Mouse (Mus musculus) kidney, embryonic 14.5 days (tissue): ENCODE results near the gene Ube2cbp. TPM values are rescaled to one million over a fixed set of nuclear protein-coding genes. Genes with fewer than 3 reads are reported as not detected.

ENCODE experiments used
- ATAC-seq: fragments of 200-750 bp; cut with Nextera tagmentation; 2 replicates; pipeline ENCODE4 v1.8.0; 2017; ENCODE audit warnings: moderate number of reproducible peaks, mild to moderate bottlenecking, moderate TSS enrichment, moderate library complexity; ENCODE audit not compliant: low FRiP score, low TSS enrichment
- H3K27ac ChIP-seq: fragments of 300-500 bp; sonication (generic); 2 replicates; pipeline ENCODE4 v1.5.1; 2014; ENCODE audit warnings: low read depth, mild to moderate bottlenecking, low read length, moderate library complexity, mixed read lengths
- H3K27me3 ChIP-seq: fragments of 300-500 bp; sonication (generic); 2 replicates; pipeline ENCODE4 v1.6.1; 2014; ENCODE audit warnings: mild to moderate bottlenecking, low read length; ENCODE audit not compliant: control insufficient read depth, insufficient read depth
- H3K36me3 ChIP-seq: fragments of 300-500 bp; sonication (generic); 2 replicates; pipeline ENCODE4 v1.6.1; 2014; ENCODE audit warnings: low read length, mixed read lengths; ENCODE audit not compliant: control insufficient read depth, insufficient read depth
- H3K4me1 ChIP-seq: fragments of 300-500 bp; sonication (generic); 2 replicates; pipeline ENCODE4 v1.6.1; 2014; ENCODE audit warnings: low read length, mixed read lengths; ENCODE audit not compliant: control insufficient read depth, insufficient read depth
- H3K4me2 ChIP-seq: fragments of 300-500 bp; sonication (generic); replicated peaks from 2 replicates; pipeline ENCODE4 v1.6.1; 2014; ENCODE audit warnings: low read depth, mild to moderate bottlenecking, low read length
- H3K4me3 ChIP-seq: fragments of 300-500 bp; sonication (generic); 2 replicates; pipeline ENCODE4 v1.5.1; 2014; ENCODE audit warnings: mild to moderate bottlenecking, low read length
- H3K9ac ChIP-seq: fragments of 300-500 bp; sonication (generic); 2 replicates; pipeline ENCODE4 v1.6.1; 2014; ENCODE audit warnings: low read depth, mild to moderate bottlenecking, low read length, moderate library complexity
- H3K9me3 ChIP-seq: fragments of 300-500 bp; sonication (generic); 2 replicates; pipeline ENCODE4 v1.6.1; 2016; ENCODE audit warnings: low read length; ENCODE audit not compliant: control insufficient read depth
- WGBS: fragments of 180-500 bp; shearing (Covaris S2); extraction: QIAGEN DNeasy Blood & Tissue Kit; methylation state at CpG from one replicate; pipeline ENCODE4 v1.1.7; 2014; 5-methylcytosine and 5-hydroxymethylcytosine counted together
- polyA plus RNA-seq: library from polyadenylated mRNA; unstranded; fragments of >200 nt; fragmentation: Nextera tagmentation; extraction: Ambion mirVana; gene quantifications from 2 replicates; pipeline ENCODE4 v1.2.1, GENCODE M21; 2014

Gene Ube2cbp
- polyA plus RNA-seq, 1 experiment from 2014 or later, result 12.8 TPM

DNA sequence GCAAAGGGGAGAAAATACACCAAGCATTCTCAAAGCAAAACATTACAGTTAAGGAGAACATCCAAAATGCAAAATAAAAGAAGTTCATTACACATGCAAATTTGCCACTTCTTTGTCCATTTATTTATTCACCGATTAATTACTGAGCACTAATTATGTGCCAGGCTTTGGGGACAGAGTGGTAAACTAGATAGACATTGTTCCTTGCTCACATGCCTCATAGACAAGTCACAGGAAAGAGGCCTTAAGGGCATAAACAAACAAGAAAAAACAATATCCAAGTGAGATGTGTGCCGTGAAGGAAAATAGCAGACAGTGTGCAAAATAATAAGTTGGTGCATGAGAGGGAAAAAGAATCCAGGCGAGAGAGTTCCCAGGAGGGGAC is 177.2 kb downstream of the Ube2cbp start:
- 82% methylated on average over 3 of the region's 3 CpGs for whole genome bisulfite sequencing
- Histone ChIP-seq H3K4me1 (no peaks in the 10 kb centered on the region), H3K4me2 (no peak overlapping the region), H3K27ac (no peak overlapping the region), H3K27me3 (no peaks in the 10 kb centered on the region), H3K4me3 (no peak overlapping the region), H3K9ac (no peak overlapping the region), H3K9me3 (peaks cover 15% of the 10 kb centered on the region), H3K36me3 (no peaks in the 10 kb centered on the region)
- no peak for ATAC-seq

DNA sequence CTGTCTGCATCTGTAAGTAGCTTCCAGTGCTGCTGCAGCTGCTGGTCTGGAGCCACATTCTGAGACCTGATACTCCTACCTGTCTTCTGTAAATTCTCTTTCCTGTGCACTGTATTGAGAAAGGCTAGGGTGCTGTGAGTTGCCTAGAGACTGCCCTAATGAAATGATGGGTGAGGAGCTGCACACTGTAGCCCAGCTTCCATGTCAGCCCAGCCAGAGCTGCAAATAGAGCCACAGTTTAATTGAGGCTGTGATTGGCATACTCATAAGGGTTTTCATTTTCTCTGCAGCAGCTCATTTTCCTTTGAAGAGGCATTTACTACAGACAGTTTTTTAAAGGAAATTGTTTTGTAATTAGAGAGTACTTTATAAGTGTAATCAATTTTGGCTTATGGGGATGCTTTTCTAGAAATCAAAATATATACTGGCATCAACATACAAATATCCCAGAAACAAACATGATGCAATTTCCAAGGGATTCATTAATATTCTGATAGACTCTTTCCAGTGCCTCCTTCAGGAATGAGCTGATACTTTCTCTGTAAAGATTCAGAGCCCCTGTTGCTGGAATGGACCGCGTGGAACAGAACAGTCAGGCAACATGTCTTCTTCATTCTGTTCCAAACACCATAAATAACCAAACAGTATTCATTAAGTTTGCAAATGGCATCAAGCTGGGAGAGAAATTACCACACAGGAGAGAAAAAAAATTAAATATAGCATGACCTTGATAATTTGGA is 177.8 kb downstream of the Ube2cbp start:
- Histone ChIP-seq H3K36me3 (no peaks in the 10 kb centered on the region), H3K4me1 (no peaks in the 10 kb centered on the region), H3K4me2 (no peak overlapping the region), H3K9me3 (peaks cover 15% of the 10 kb centered on the region), H3K9ac (no peak overlapping the region), H3K27me3 (no peaks in the 10 kb centered on the region), H3K4me3 (no peak overlapping the region), H3K27ac (no peak overlapping the region)
- 91% methylated on average over 2 of the region's 2 CpGs for WGBS
- no peak for ATAC-seq

DNA sequence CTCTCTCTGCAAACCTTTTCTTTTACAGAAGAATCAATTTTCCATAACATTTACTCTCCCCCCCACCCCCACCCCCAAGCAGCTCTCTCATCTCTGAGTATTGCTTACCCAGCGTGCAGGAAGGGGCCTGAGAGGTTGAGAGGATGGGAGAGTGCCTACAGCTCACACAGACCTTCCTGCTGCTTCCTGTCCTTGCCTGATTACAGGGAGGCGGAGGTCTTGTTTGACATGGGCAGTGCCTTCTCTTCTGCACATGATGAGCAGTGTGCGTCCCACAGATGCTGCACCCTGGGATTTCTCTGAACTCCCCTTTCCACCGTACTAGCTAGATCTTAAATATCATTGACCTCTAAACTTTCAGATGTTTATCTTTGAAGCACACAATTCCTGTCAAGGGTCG is 182.2 kb downstream of the Ube2cbp start:
- Histone ChIP-seq H3K9ac (no peak overlapping the region), H3K9me3 (peaks cover 15% of the 10 kb centered on the region), H3K27ac (no peak overlapping the region), H3K27me3 (no peaks in the 10 kb centered on the region), H3K36me3 (no peaks in the 10 kb centered on the region), H3K4me1 (0 out of 2 replicates have a peak, but pooled peaks cover 2% of the 10 kb centered on the region), H3K4me3 (no peak overlapping the region), H3K4me2 (no peak overlapping the region)
- ATAC-seq, result no peak
- 44% methylated on average over 5 of the region's 5 CpGs for WGBS

DNA sequence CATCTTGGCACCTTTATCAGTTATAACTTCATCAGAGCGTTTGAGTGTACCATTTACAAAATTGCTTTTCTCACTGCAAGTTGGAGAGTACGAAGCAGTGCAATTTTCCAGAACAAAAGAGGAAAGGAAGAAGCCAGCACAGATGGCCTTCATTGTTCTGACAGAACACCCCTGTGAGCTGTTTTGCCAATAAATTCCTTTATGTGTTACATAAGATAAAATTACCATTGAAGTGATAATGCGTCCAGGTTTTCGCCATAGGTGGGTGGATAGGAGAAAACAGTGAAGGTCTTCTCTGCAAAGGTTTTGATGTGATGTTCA is 183.6 kb downstream of the Ube2cbp start:
- Histone ChIP-seq H3K4me1 (0 out of 2 replicates have a peak, but pooled peaks cover 2% of the 10 kb centered on the region), H3K27ac (no peak overlapping the region), H3K9ac (no peak overlapping the region), H3K27me3 (no peaks in the 10 kb centered on the region), H3K4me3 (no peak overlapping the region), H3K4me2 (no peak overlapping the region), H3K36me3 (no peaks in the 10 kb centered on the region), H3K9me3 (peaks cover 15% of the 10 kb centered on the region)
- ATAC-seq, result no peak
- WGBS, result 64% methylated on average over 4 of the region's 4 CpGs

DNA sequence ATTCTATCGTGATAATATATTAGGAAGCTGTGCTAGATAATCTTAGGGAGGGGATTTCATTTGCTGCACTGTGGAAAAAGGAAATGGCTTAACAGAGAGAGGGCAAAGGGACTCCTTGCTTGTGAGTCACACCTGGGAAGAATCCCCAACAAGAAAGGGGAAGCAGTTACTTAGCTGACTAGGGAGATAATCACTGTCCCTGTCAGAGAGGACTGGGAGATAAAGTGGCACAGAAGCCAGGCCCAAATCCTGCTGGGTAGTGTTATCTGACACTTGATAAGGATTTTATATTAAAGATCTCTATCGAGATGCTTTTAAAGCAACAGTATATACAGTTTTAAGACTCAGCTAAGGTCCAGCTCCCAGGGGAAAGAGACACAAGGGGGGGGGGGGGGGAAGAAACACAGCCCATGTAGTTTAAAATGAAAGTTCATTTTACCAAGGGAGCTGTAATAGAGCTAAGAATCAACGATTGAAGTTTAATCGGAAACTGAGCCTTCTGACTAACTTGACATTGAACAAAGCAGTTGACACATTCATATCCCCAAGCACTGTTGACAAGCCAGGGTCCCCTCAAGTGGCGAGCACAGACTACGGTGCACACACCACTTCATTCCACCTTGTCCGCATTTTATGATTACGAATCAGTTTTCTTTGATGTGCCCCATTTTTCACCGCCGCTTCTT is 184.1 kb downstream of the Ube2cbp start:
- Histone ChIP-seq H3K4me2 (no peak overlapping the region), H3K4me1 (0 out of 2 replicates have a peak, but pooled peaks cover 2% of the 10 kb centered on the region), H3K36me3 (no peaks in the 10 kb centered on the region), H3K27ac (no peak overlapping the region), H3K9me3 (peaks cover 12% of the 10 kb centered on the region), H3K9ac (no peak overlapping the region), H3K4me3 (no peak overlapping the region), H3K27me3 (no peaks in the 10 kb centered on the region)
- ATAC-seq, result no peak
- 89% methylated on average over 10 of the region's 10 CpGs for WGBS

DNA sequence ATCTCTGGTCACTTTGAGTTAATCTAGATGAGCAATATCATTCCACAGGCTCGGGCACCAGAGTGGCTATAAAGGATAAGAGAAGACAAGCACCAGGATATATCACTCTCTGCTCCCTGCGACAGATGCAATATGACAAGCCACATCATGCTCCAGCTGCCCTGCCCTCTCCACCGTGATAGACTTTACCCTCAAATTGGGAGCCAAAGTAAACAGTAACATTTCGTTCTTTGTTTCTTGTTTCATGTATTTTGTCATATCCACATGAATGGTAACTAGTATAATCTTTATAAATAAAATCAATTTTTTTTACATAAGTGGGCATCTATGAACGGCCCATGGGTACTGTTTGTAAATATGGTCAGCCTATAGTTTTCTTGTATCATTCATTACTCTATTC is 195.2 kb downstream of the Ube2cbp start:
- no peak overlapping the region for H3K4me3 ChIP-seq
- H3K4me1 ChIP-seq, result 0 out of 2 replicates have a peak, but pooled peaks cover 5% of the 10 kb centered on the region
- no peak overlapping the region for H3K27ac ChIP-seq
- no peaks in the 10 kb centered on the region for H3K36me3 ChIP-seq
- H3K4me2 ChIP-seq, result no peak overlapping the region
- H3K27me3 ChIP-seq, result no peaks in the 10 kb centered on the region
- no peak for ATAC-seq
- WGBS, result 86% methylated on average over 5 of the region's 5 CpGs
- no peaks in the 10 kb centered on the region for H3K9me3 ChIP-seq
- H3K9ac ChIP-seq, result no peak overlapping the region

DNA sequence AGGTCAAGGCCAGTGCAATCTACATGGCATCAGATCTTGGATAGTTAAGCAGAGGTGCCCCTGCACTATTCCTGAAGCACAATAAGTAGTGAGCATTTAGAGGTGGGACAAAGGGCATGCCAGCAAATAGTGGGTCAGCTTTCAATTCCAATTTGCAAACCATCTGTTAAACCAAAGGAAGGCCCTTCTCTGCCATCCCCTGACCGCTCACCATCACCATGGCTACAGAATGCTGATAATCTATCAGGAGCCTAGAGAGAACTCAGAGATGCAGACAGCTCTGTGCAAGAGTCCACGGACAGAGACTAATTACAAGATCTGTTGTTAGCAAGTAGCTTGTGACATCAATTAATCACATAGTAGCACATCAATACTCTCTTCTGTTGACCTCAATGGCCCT is 198.1 kb downstream of the Ube2cbp start:
- Histone ChIP-seq H3K36me3 (no peaks in the 10 kb centered on the region), H3K27me3 (no peaks in the 10 kb centered on the region), H3K4me3 (no peak overlapping the region), H3K9ac (no peak overlapping the region), H3K4me2 (no peak overlapping the region), H3K4me1 (no peaks in the 10 kb centered on the region), H3K27ac (no peak overlapping the region), H3K9me3 (no peaks in the 10 kb centered on the region)
- 49% methylated on average over 2 of the region's 2 CpGs for WGBS
- no peak for ATAC-seq

Other genes starting within 250 kb of the Ube2cbp start
- gene Dop1a, start 2.2 kb upstream of the Ube2cbp start, polyA plus RNA-seq, result 15.7 and 18.5 TPM in 2 replicates
- 27.5 and 37.3 TPM in 2 replicates for gene Pgm3, start 106.9 kb upstream of the Ube2cbp start, polyA plus RNA-seq
- gene Rwdd2a, start 107.0 kb upstream of the Ube2cbp start, polyA plus RNA-seq, result 2.5 and 3.3 TPM in 2 replicates
- gene Me1, start 231.0 kb upstream of the Ube2cbp start, polyA plus RNA-seq, result 4.5 and 8.4 TPM in 2 replicates